Mouse (Mus musculus) myocyte (in vitro differentiated cells): Measurements from ENCODE around the gene Syngr2.

Source experiments
- E2F4 ChIP-seq: IDR thresholded peaks from one replicate; pipeline ENCODE4 v1.6.1; 2011; ENCODE audit warnings: mild to moderate bottlenecking, control low read depth, moderate library complexity; ENCODE audit not compliant: insufficient read depth
- MAX ChIP-seq: IDR thresholded peaks from one replicate; pipeline ENCODE4 v1.6.1; 2011; ENCODE audit warnings: low read depth, mild to moderate bottlenecking, control low read depth
- MYOD1 ChIP-seq, 3 experiments: IDR thresholded peaks; one replicate each; pipeline ENCODE4 v1.6.1; 2011; ENCODE audit warnings: control low read depth in 2 of 3, low read depth in 2 of 3, mild to moderate bottlenecking in 2 of 3, moderate library complexity in 1 of 3; ENCODE audit not compliant: insufficient read length in 2 of 3, control insufficient read depth in 1 of 3
- MYOG ChIP-seq, 3 experiments: IDR thresholded peaks; one replicate each; pipeline ENCODE4 v1.6.1; 2011; ENCODE audit warnings: control low read depth in 2 of 3, low read depth in 2 of 3, mild to moderate bottlenecking in 2 of 3; ENCODE audit not compliant: insufficient read length in 2 of 3, control insufficient read depth in 1 of 3, insufficient read depth in 1 of 3
- POLR2A ChIP-seq: IDR thresholded peaks from one replicate; pipeline ENCODE4 v1.6.1; 2011; ENCODE audit warnings: low read depth, mild to moderate bottlenecking, control low read depth, moderate library complexity; ENCODE audit not compliant: insufficient read length
- POLR2AphosphoS2 ChIP-seq: IDR thresholded peaks from one replicate; pipeline ENCODE4 v1.6.1; 2011; ENCODE audit warnings: low read depth, control low read depth; ENCODE audit not compliant: insufficient read length
- REST ChIP-seq: IDR thresholded peaks from one replicate; pipeline ENCODE4 v1.6.1; 2011; ENCODE audit warnings: mild to moderate bottlenecking, control low read depth, moderate library complexity; ENCODE audit not compliant: insufficient read depth, insufficient read length
- TCF12 ChIP-seq: IDR thresholded peaks from one replicate; pipeline ENCODE4 v1.6.1; 2011; ENCODE audit warnings: mild to moderate bottlenecking, control low read depth; ENCODE audit not compliant: poor library complexity, insufficient read depth, severe bottlenecking
- TCF3 ChIP-seq: IDR thresholded peaks from one replicate; pipeline ENCODE4 v1.6.1; 2011; ENCODE audit warnings: low read depth, control low read depth; ENCODE audit not compliant: insufficient read length
- USF1 ChIP-seq: IDR thresholded peaks from one replicate; pipeline ENCODE4 v1.6.1; 2011; ENCODE audit warnings: low read depth, mild to moderate bottlenecking, control low read depth, moderate library complexity

GRCm38 (mm10) chr11:117832086-117832969, 22.9 kb downstream of the Syngr2 start:
- TF ChIP-seq MYOG (IDR thresholded peaks at IDR 0.05; ENCODE audit: control insufficient read depth in 1 of 3, insufficient read depth in 1 of 3, insufficient read length in 2 of 3, low read depth in 2 of 3) (peak in 2 of 3 experiments; percentile 75 to 81), MYOD1 (IDR thresholded peaks at IDR 0.05; ENCODE audit: control insufficient read depth in 1 of 3, insufficient read length in 2 of 3, low read depth in 2 of 3) (peak in 2 of 3 experiments; percentile 75 to 85), POLR2A (no peak), POLR2AphosphoS2 (peak; percentile 29), E2F4 (no peak), TCF3 (no peak), USF1 (no peak), REST (no peak), TCF12 (no peak), MAX (no peak)
